Mouse (Mus musculus) cerebellum, postnatal 25 days (tissue): Measurements from ENCODE around the gene Stx7.
"Not testable (repeated sequence)": the region's sequence is repeated elsewhere in the genome, so short reads cannot be mapped to it uniquely, and the experiment has no call there.

Experiments
- DNase-seq, 2 experiments: peaks; one replicate each; pipeline ENCODE4 v3.0.0; 2021; ENCODE audit warnings: mixed read lengths in 2 of 2

Stx7 gene

GRCm38 (mm10) chr10:24149135-24149781, at the start of gene Stx7:
TSS of gene Stx7 (plus strand) at chr10:24149302.
- peak; percentile 93 to 96 for DNase-seq

GRCm38 (mm10) chr10:24101812-24102211, 47.3 kb upstream of the Stx7 start, which contains the start of gene Taar8c:
TSS of gene Taar8c (minus strand) at chr10:24101912.
- DNase-seq, result not testable (repeated sequence)

- DNase-seq, result not testable (repeated sequence)
These were observed 45.8 kb upstream of the Stx7 start for GRCm38 (mm10) chr10:24103299-24103698.

- no peak for DNase-seq
These were observed 41.4 kb upstream of the Stx7 start for GRCm38 (mm10) chr10:24107747-24108146.

- DNase-seq, result no peak
These were observed 40.9 kb upstream of the Stx7 start for GRCm38 (mm10) chr10:24108236-24108635.

GRCm38 (mm10) chr10:24109434-24109833, 39.7 kb upstream of the Stx7 start, which contains the start of gene Taar9:
TSS of gene Taar9 (minus strand) at chr10:24109534.
- DNase-seq, result not testable (repeated sequence)

- peak; percentile 25 to 60 for DNase-seq
These were observed 37.9 kb upstream of the Stx7 start for GRCm38 (mm10) chr10:24111116-24111778.

GRCm38 (mm10) chr10:24131451-24132262, 17.4 kb upstream of the Stx7 start:
- DNase-seq, result peak; percentile 26 to 67

- no peak for DNase-seq
These were observed 16.8 kb upstream of the Stx7 start for GRCm38 (mm10) chr10:24132273-24132672.

- no peak for DNase-seq
These were observed 16.0 kb upstream of the Stx7 start for GRCm38 (mm10) chr10:24133132-24133531.

GRCm38 (mm10) chr10:24134071-24134645, 14.9 kb upstream of the Stx7 start:
- no peak for DNase-seq

- DNase-seq, result no peak
These were observed 10.4 kb upstream of the Stx7 start for GRCm38 (mm10) chr10:24138623-24139261.

GRCm38 (mm10) chr10:24142735-24143134, 6.4 kb upstream of the Stx7 start:
- no peak for DNase-seq

GRCm38 (mm10) chr10:24150086-24150485, 984 bp downstream of the Stx7 start:
- DNase-seq, result no peak

- DNase-seq, result no peak
These were observed 9.6 kb downstream of the Stx7 start for GRCm38 (mm10) chr10:24158470-24159254.

- no peak for DNase-seq
These were observed 10.5 kb downstream of the Stx7 start for GRCm38 (mm10) chr10:24159575-24159974.

GRCm38 (mm10) chr10:24160349-24160748, 11.2 kb downstream of the Stx7 start:
- no peak for DNase-seq

- DNase-seq, result peak; percentile 26 to 38
These were observed 15.2 kb downstream of the Stx7 start for GRCm38 (mm10) chr10:24164137-24164908.

- no peak for DNase-seq
These were observed 15.8 kb downstream of the Stx7 start for GRCm38 (mm10) chr10:24164909-24165304.

- peak in 1 of 2 experiments; percentile 21 for DNase-seq
These were observed 16.5 kb downstream of the Stx7 start for GRCm38 (mm10) chr10:24165526-24166055.
